Mouse (Mus musculus): Measurements from ENCODE around the gene Erf.

Erf gene

DNA sequence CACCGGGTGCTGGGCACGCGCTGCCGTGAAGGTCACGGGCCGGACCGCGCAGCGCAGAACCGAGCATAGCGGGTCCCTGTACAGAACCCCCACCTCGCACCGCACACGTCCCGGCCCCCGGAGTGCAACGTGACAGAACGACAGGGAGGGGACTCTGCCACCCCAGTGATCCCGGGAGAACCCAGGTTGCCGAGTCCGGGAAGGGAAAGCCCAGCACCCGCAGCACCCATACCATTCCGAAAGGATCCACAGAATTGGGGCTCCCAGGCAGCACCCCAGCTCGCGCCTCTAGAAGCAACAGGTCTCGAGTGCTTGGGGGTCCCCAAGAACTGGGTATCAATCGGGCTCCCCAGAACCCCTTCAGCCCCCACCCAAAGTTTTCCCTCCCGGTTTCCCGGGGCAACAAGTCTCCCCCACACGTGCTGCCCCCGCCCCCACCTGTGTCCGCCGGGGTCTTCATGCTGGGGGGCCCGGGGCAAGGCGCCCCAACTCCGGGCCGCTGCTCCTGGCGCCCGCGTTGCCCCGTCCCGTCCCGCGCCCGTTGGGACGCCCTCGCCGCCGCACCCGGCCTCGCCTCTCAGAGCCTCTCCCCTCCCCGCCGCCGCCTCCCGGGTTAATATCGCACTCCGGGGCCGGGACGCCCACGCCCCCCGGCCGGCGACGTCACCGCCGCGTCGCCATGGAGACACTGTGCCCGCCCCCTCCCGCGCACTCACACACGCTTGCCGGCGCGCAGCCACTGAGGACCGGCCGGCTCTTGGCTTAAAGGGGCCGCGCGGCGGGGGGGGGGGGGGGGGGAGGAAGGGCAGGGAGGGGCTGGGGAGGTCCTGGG is at the start of gene Erf:
Erf (minus strand) TSS at position 621 of the 832 bp plus-strand sequence.
- peak; percentile 95 to 97 for DNase-seq

DNA sequence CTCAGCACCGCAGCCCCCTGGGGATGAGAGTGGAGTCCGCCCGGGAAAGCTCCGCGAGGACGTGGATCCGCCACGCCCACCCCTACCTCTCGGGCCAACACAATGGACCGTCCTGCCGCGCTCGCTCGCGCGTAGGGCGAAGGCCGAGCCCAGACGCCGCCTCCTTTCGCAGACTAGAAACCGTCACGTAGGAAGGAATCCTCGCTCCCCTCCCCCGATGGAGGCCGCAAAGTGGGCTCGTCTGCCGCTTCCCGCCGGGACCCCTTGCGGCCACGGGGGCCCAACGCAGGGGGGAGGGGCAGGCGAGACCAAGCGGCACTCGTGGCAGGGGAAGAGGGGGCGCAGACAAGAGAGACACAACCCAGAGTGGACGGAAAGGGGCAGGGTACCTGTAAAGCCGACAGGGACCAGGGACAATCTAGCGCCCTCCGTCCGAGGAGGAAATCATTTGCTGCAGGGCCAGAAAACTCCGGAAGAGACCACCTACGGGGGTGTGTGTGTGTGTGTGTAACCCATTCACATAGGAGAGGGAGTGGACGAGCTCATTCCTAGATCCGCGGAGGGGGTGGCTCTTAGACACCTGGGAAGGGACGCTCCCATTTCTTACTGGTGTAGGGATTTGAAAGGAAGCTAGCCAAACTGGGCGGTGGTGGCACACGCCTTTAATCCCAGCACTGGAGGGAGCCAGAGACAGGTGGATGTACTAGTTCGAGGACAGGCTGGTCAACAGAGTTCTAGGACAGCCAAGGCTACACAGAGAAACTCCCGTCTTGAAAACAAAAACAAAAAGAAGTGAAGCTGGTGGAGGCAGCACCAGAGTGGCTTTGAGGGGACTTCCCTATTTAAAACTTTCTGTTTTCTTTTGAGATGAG is 47.1 kb upstream of the Erf start, which contains the start of gene Pafah1b3:
Pafah1b3 (minus strand) TSS at position 533 of the 872 bp plus-strand sequence.
- peak; percentile 93 to 95 for DNase-seq

DNA sequence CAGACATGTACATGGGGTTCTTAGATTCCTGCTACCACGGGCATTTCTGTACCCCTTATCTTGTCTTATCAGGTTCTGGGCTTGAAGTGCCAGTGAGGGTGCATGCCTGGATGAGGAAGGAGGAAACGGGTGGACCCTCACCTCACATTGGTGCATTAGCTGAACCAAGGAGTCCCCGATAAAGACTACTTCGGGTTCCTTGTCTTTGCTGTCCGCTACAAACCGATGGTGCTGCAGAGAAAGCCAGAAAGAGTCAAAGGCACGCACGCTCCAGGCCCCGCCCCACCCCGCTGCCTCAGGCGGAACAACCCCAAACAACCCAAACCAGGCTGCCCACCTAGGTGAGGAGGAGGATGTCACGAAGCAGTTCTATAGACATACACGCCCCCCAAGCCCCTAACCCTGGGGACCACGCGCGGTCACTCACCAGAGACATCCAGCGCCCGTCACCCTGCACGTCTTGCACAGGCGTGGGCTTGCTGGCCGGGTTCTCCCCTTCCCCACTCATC is 46.4 kb upstream of the Erf start:
- DNase-seq, result peak; percentile 64 to 69

DNA sequence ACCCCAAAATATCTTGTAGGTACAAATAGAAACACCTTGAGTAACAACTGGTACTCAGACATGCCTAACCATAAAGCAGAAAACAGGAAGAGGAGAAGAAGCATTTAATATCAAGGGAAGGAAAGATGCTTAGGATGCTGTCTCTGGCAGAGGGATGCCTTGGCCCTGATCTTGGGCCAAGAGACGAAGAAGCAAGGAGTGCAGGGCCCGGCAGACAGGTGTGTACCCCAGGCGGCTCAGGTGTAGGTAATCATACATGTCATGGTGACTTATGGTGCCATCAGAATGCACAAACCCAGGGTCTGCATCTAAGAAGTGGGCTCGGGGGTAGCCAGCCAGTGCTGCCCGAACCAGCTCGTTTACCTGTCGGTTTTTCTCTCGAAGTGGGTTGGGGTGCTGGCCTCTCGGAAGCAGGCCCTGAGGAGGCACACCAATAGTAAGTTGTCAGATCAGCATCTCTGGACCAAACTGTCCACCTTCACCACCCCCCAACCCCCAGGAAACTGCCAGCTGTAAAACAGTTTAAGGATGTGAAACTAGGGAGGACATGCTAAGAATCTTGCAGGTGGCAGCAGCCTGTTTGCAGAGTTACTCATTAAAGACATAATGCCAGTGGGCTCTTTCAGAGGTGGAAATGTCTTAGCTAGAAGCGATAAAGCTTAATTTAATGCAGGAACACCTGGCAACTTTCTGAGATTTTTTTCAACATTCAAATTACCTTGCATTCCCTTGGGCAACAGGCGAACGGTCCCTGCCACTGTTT is 44.6 kb upstream of the Erf start:
- peak in 1 of 2 experiments; percentile 6 for DNase-seq

DNA sequence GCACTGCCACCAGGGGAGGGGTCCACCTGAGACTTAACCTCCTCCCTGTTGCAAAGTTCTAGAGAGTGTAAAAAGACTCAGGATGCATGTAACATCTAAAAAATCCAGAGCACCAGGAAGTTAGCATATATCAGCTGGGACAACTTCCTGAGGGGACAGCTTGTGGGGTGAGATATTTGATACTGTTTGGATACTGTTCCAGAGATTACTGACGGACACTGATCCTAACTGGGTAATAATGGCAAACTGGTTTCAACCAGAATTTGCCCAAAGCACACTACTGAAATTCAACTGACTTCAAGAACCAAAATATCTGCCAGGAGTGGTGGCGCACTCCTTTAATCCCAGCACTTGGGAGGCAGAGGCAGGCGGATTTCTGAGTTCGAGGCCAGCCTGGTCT is 43.9 kb upstream of the Erf start:
- no peak for DNase-seq

DNA sequence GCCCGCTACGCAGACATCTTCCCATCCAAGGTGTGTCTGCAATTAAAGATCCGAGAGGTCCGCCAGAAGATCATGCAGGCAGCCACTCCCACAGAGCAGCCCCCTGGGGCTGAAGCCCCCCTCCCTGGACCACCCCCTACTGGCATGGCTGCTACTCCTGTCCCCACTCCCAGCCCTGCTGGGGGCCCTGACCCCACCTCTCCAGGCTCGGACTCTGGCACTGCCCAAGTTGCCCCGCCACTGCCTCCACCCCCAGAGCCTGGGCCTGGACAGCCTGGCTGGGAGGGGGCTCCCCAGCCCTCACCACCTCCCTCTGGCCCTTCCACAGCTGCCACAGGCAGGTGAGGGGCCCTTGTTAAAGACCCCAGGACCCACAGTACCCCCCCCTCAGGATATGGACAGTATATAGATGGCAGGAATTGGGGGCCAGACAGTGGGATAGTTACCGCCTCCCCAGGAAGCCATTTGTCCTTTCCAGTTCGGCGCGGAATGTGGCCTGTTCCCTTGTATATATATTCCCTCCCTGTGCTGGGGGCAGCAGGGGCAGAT is 42.7 kb upstream of the Erf start:
- peak; percentile 21 to 37 for DNase-seq

DNA sequence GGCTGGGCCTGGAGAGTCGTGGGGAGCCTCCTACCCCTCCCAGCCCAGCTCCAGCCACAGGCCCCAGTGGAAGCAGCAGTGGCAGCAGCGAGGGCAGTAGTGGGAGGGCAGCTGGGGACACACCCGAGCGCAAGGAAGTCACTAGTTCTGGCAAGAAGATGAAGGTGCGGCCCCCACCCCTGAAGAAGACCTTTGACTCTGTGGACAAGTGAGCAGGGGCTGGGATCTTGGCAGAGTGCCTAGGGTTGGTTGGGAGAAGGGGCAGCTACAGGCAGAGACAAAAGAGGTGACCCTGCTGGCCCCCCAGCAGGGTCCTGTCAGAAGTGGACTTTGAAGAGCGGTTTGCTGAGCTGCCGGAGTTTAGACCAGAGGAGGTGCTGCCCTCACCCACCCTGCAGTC is 41.5 kb upstream of the Erf start:
- peak; percentile 46 to 52 for DNase-seq

DNA sequence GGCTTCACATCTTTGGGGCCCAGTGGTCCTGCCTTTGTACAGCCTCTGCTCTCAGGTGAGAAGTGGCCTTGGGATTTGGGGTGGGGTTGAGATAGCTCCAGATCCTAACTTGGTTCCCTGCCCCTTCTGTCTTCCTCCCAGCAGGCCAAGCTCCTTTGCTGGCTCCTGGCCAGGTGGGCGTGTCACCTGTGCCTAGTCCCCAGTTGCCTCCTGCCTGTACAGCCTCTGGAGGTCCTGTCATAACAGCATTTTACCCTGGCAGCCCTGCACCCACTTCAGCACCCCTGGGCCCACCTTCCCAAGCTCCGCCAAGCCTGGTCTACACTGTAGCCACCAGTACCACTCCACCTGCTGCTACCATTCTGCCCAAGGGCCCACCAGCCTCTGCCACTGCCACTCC is 40.4 kb upstream of the Erf start:
- peak; percentile 76 to 77 for DNase-seq

DNA sequence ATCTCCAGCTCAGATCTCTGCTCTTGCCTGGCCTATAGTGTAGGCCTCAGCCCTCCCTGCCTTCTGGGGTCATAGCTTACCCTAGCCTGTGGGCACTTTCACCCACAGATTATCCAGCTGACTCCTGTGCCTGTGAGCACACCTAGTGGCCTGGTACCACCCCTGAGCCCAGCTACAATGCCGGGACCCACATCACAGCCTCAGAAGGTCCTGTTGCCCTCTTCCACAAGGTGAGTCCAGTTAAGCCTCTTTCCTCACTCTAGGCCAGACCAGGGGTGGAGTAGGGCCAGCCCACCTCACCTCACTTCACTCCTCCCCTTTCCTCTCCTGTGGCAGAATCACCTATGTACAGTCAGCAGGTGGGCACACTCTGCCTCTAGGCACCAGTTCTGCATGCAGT is 39.9 kb upstream of the Erf start:
- DNase-seq, result peak in 1 of 2 experiments; percentile 5

DNA sequence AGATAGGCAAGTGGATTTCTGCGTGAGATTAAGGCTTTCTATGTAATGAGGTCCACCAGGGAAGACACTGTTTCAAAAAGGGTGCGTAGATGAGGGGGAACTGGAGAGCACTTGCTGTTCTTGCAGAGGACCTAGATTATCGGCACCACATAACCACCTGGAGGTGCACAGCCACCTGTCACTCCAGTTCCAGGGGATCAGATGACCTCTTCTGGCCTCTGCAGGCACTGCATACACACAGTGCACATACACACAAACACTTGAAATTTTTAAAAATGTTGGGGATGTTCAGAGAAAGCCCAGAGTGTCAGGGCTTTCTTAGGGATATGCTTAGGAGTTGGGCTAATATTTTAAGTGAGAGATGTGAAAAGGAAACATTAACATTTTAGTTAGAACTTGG is 39.4 kb upstream of the Erf start:
- peak in 1 of 2 experiments; percentile 8 for DNase-seq

DNA sequence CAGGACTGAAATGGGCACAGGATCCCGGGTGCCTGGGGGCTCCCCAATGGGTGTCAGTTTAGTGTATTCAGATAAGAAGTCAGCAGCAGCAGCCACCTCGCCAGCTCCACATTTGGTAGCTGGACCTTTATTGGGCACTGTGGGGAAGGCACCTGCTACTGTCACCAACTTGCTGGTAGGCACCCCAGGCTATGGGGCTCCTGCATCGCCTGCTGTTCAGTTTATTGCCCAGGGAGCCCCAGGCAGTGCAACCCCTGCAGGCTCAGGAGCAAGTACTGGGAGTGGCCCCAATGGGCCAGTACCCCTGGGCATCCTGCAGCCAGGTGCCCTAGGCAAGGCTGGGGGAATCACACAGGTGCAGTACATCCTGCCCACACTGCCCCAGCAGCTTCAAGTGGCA is 38.2 kb upstream of the Erf start:
- peak in 1 of 2 experiments; percentile 9 for DNase-seq

DNA sequence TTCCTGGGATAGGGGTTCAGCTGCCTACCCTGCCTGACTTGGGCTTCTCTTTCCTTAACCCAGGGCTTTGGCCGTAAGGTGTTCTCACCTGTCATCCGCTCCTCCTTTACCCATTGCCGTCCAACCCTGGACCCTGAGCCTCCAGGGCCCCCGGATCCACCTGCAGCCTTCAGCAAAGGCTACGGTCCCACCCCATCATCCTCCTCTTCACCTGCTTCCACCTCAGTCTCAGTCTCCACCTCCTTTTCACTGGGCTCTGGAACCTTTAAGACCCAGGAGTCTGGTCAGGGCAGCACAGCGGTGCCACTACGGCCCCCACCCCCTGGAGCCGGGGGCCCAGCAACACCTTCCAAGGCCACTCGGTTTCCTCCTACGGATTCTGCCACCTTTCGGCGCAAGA is 37.5 kb upstream of the Erf start:
- DNase-seq, result no peak

DNA sequence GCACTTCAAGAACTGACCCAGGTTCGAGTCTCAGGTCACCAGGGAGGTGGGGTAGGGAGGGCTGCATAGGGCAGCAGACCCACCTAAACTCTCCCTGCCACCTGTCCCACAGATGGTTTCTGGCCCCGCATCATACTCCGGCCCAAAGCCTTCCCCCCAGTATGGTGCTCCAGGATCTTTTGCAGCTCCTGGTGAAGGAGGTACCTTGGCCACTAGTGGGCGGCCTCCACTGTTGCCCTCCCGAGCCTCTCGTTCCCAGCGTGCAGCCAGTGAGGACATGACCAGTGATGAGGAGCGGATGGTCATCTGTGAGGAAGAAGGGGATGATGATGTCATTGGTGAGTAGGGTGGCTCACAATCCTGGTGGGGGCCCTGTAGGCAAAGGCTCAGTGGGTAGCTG is 36.4 kb upstream of the Erf start:
- peak; percentile 21 to 23 for DNase-seq

DNA sequence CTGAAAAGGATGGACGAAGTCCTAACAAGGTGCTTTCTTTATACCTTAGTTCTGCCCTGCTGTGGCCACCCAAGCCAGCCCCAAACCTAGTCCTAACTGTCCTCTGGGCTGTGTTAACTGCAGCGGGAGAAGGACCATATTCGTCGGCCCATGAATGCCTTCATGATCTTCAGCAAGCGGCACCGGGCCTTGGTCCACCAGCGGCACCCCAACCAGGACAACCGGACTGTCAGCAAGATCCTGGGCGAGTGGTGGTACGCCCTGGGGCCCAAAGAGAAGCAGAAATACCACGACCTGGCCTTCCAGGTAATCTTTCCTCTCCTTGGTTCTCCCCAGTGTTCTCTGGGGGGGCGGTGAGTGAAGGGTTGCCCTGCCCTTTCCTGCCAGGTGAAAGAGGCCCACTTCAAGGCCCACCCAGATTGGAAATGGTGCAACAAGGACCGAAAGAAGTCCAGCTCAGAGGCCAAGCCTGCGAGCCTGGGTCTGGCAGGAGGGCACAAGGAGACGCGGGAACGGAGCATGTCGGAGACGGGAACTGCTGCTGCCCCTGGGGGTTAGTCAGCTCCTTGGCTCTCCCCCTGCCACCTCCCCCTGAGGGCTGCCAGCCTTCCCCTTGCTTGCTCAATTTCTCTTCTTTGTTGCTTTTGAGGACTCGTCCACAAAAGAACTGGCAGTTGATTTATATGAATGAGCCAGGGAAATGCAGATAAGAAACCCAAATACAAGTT is 35.1 kb upstream of the Erf start:
- DNase-seq, result peak in 1 of 2 experiments; percentile 18

DNA sequence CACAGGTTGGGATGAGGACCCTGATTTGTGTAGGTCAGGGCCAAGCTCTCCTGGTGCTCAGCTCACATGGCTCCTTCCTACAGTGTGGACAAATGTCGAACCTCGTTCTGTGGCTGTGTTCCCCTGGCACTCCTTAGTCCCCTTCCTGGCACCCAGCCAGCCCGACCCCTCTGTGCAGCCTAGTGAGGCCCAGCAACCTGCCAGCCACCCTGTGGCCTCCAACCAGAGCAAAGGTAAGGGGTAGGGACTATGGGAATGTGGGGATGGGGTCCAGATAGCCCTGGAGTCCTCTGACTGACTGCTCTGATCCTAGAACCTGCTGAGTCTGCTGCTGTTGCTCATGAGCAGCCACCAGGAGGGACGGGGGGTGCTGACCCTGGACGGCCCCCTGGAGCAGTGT is 34.2 kb upstream of the Erf start:
- DNase-seq, result peak; percentile 66 to 70

DNA sequence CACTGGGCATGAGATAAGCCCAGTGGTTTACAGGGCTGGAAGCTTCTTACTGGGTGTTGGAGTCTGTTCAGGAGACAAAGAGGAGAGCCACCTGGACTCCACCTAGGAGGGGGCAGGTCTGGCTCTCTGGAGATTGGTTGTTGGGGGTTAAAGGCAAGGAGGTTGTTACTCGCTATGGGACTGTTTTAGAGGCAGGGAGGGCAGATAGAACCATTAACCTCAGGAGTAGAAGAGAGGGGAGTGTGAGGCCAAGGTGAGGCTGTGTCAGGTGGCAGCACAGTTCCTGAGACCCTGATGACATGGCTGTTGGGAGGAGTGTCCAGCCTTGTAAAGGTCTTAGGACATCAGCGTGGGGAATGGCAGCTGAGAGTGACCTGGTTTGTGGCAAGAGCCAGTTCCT is 33.6 kb upstream of the Erf start:
- peak; percentile 10 to 27 for DNase-seq

DNA sequence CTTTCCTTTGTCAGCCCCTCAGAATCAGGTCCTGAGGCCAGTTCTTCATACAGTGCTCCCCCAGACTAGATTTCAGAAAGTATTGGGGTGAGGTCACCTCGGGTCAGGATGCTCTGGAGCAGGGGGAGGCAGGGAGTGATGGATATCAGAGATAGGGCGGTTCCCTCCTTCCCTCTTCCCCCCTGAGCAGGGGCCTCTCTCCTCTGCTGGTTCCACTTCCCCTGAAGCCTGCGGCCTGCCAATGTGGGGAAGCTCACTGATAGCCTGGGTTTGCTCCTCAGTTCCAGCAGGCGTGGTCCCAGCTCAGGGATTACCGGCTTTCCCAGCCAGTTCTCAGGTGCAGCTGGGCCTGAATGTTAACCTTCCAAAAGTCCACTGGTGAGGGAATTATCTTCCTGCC is 33.1 kb upstream of the Erf start:
- DNase-seq, result peak; percentile 42 to 45

DNA sequence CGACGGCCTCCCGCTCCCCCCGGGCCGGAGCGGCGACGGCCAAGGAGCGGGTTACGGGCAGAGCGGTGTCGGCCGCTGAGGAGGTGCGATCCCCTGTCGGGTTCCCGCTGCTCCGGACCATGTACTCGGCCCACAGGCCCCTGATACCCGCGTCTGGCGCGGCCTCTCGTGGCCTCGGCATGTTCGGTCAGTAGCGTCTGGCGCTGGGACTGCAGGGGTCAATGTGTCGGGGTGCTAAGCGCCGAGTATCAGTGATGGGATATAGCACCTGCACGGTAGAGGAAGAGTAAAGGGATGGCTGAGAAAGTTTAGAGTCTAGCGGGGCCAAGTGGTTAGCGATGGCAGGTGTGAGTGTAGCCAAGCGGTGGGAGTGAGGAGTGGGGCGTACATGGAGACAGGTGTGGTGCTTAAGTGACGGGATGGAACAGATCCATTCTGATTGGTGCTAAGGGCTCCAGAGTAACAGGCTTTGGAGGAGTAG is 32.2 kb upstream of the Erf start:
- peak; percentile 69 for DNase-seq

DNA sequence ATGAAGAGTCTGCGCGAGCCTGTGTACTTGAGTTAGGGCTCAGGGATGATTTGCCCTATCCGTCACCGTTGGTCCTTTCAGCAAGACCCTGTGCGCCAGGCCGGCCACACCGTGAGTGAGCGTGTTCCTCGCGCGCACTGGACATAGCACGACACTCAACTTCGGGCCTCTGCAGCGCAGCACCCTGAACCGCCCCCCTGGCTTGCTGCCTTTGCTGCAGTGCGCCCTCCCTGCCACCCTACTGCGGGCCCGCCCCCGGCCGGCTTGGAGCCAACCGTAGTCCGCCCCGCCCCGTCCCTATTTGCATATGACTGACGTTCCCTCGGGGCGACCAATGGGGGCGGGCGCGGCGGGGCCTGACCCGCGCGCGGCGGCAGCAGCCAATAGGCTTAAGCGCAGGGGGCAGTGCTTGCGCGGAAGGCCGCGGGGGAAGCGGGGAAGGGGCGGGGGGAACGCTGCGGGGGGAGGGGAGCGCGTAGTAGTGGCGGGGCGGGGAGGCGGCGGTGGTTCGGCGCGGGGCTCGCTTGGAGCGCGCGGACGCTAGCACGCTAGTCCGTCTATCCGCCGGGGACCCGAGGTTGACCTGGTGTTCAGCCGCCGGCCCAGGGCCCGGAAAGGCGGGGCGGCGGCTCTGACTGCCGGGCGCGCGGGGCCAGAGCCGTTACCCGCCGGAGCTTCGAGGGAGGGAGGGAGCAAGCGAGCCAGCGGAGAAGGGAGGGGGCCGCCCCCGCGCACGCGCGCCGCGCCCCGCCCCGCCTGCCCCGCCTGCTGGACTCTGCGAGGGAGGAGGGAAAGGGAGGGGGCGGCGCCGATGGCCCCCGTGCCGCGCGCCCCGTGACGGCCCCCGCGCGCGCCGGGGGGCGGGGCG is 31.4 kb upstream of the Erf start:
- peak; percentile 99 for DNase-seq

DNA sequence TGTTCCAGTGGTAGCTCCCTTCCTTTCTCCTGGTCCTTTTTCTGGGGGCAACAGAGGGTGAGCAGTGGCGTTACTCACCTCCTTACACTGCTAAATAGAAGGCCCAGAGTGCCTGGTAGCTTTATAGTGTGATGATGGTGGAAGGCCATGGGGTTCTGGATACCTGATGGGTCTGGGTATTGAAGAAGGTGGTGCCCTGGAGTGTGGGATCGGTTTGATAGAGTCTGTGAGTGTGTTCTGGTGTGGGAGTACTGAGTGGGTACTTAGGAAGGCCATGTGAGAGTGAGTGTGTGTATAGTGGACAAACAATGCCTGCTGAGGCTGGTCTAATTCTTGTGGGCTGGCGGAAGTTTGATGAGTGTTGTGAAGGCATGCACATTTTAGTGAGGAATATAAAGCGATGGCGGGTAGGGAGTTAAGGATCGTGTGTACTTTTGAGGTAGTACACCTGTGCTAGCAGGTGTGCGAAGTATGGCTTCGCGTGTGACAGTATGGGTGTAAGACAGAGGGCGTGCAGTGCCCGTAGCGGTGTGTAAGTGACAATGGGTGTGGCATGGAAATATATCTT is 30.7 kb upstream of the Erf start:
- DNase-seq, result no peak
